Comparison of ENCODE assay signal across 29 mouse cellular contexts in genomic region chr3:124770326-124770725, GRCm38 (mm10).
DNase-seq lines count a peak whose midpoint lies in the region; ATAC-seq and TF ChIP-seq lines count a peak whose summit lies in the region.
"Had no signal": no experiment of that assay in that cellular context is flagged by ENCODE, and none has a peak within 500 bp of the region (broad histone marks: within the 10 kb centered on the region; RNA-seq: fewer than 3 reads in every experiment).

No protein-coding gene starts in this region.

- no peak overlapping the region for H3K9ac ChIP-seq in midbrain, postnatal 0 days (replicated peaks; ENCODE audit: low read length, poor library complexity, severe bottlenecking)
- H3K9ac ChIP-seq in midbrain, embryonic 13.5 days (replicated peaks), result no peak overlapping the region
- no peak overlapping the region for H3K9ac ChIP-seq in stomach, postnatal 0 days (ENCODE audit: low read length)
- H3K9ac ChIP-seq: forebrain, postnatal 0 days; heart, embryonic 15.5 days; liver, embryonic 13.5 days; stomach, embryonic 15.5 days had no signal

- TF ChIP-seq POLR2A in myocyte (IDR thresholded peaks at IDR 0.05; ENCODE audit: insufficient read length, low read depth), result no peak

- no peaks in the 10 kb centered on the region for H3K4me1 ChIP-seq in midbrain, postnatal 0 days (ENCODE audit: insufficient read depth, low read length)
- no peaks in the 10 kb centered on the region for H3K4me1 ChIP-seq in midbrain, embryonic 13.5 days (replicated peaks)
- no peaks in the 10 kb centered on the region for H3K4me1 ChIP-seq in stomach, postnatal 0 days (replicated peaks; ENCODE audit: control insufficient read depth, insufficient read depth)
- H3K4me1 ChIP-seq: heart, embryonic 10.5 days; heart, embryonic 15.5 days; liver, embryonic 13.5 days; midbrain, embryonic 10.5 days; stomach, embryonic 15.5 days had no signal

- H3K36me3 ChIP-seq in midbrain, postnatal 0 days (ENCODE audit: insufficient read depth, low read length), result no peaks in the 10 kb centered on the region
- H3K36me3 ChIP-seq in midbrain, embryonic 13.5 days, result no peaks in the 10 kb centered on the region
- H3K36me3 ChIP-seq in myocyte (ENCODE audit: control insufficient read depth, insufficient read depth), result no peaks in the 10 kb centered on the region
- H3K36me3 ChIP-seq in stomach, postnatal 0 days (ENCODE audit: control insufficient read depth, insufficient read depth, low read length), result no peaks in the 10 kb centered on the region
- H3K36me3 ChIP-seq: heart, embryonic 10.5 days; heart, embryonic 15.5 days; liver, embryonic 13.5 days; midbrain, embryonic 10.5 days; stomach, embryonic 15.5 days had no signal

- DNase-seq in adrenal gland, postnatal 14 days, result peak; percentile 10
- no peak for DNase-seq in adrenal gland, adult 18-20 months (ENCODE audit: low spot score in 2 of 2)
- peak; percentile 30 for DNase-seq in midbrain, postnatal 0 days (ENCODE audit: low spot score)
- DNase-seq in stomach, postnatal 0 days (ENCODE audit: low spot score), result no peak
- no peak for DNase-seq in layer of hippocampus, adult 2 months (ENCODE audit: low spot score in 2 of 2)
- DNase-seq: B cell, adult 2 months; cerebellum, adult 11-12 months; forebrain, postnatal 0 days; gastrocnemius, postnatal 14 days; heart, adult 11 months; kidney, adult 8-10 months; kidney, postnatal 4 days; layer of hippocampus, postnatal 36 days; left cerebral cortex, postnatal 4 days; liver, embryonic 13.5 days; lung, adult 2 months; right cerebral cortex, postnatal 25 days; thymus, postnatal 36 days had no signal

- WGBS in midbrain, postnatal 0 days, result 85% methylated on average over 1 of the region's 1 CpGs
- WGBS in midbrain, embryonic 13.5 days, result 80% methylated on average over 1 of the region's 1 CpGs
- 36% methylated on average over 1 of the region's 1 CpGs for WGBS in stomach, postnatal 0 days

- no peak overlapping the region for H3K4me2 ChIP-seq in midbrain, postnatal 0 days (ENCODE audit: low read depth, low read length, poor library complexity, severe bottlenecking)
- H3K4me2 ChIP-seq in midbrain, embryonic 13.5 days (replicated peaks), result no peak overlapping the region
- no peak overlapping the region for H3K4me2 ChIP-seq in myocyte (ENCODE audit: low read depth)
- no peak overlapping the region for H3K4me2 ChIP-seq in stomach, postnatal 0 days (replicated peaks; ENCODE audit: low read depth)
- H3K4me2 ChIP-seq: heart, embryonic 15.5 days; liver, embryonic 13.5 days; stomach, embryonic 15.5 days had no signal

- H3ac ChIP-seq in myocyte (ENCODE audit: control insufficient read depth, insufficient read length), result no peak overlapping the region

- H3K4me3 ChIP-seq in midbrain, postnatal 0 days (ENCODE audit: low read depth, low read length), result no peak overlapping the region
- no peak overlapping the region for H3K4me3 ChIP-seq in midbrain, embryonic 13.5 days (replicated peaks)
- no peak overlapping the region for H3K4me3 ChIP-seq in myocyte
- H3K4me3 ChIP-seq in stomach, postnatal 0 days (ENCODE audit: low read depth, low read length), result no peak overlapping the region
- no peak overlapping the region for H3K4me3 ChIP-seq in layer of hippocampus, adult 2 months
- H3K4me3 ChIP-seq: erythroblast, embryonic 14.5 days; heart, embryonic 10.5 days; heart, embryonic 15.5 days; liver, embryonic 13.5 days; midbrain, embryonic 10.5 days; stomach, embryonic 15.5 days had no signal

- no peaks in the 10 kb centered on the region for H3K27me3 ChIP-seq in midbrain, postnatal 0 days (ENCODE audit: insufficient read depth, low read length)
- no peaks in the 10 kb centered on the region for H3K27me3 ChIP-seq in midbrain, embryonic 13.5 days
- H3K27me3 ChIP-seq in myocyte (ENCODE audit: control insufficient read depth, insufficient read depth, insufficient read length), result no peaks in the 10 kb centered on the region
- no peaks in the 10 kb centered on the region for H3K27me3 ChIP-seq in stomach, postnatal 0 days (ENCODE audit: control insufficient read depth, insufficient read depth, low read length)
- H3K27me3 ChIP-seq: CH12.LX; heart, embryonic 15.5 days; liver, embryonic 13.5 days; stomach, embryonic 15.5 days had no signal

- ATAC-seq in midbrain, postnatal 0 days (ENCODE audit: low FRiP score), result no peak
- ATAC-seq in midbrain, embryonic 13.5 days, result no peak
- ATAC-seq in stomach, postnatal 0 days (ENCODE audit: low FRiP score, low TSS enrichment), result no peak
- ATAC-seq: forebrain, postnatal 0 days; intestine, embryonic 16.5 days; midbrain, embryonic 16.5 days had no signal

- no peak for TF ChIP-seq EP300 in stomach, postnatal 0 days (optimal IDR thresholded peaks at IDR 0.05)

- no peak overlapping the region for H3K27ac ChIP-seq in midbrain, postnatal 0 days (ENCODE audit: low read depth, low read length)
- H3K27ac ChIP-seq in midbrain, embryonic 13.5 days, result no peak overlapping the region
- no peak overlapping the region for H3K27ac ChIP-seq in stomach, postnatal 0 days (replicated peaks)
- no peak overlapping the region for H3K27ac ChIP-seq in layer of hippocampus, adult 2 months
- H3K27ac ChIP-seq: heart, embryonic 10.5 days; heart, embryonic 15.5 days; kidney, postnatal 0 days; liver, embryonic 13.5 days; midbrain, embryonic 10.5 days; stomach, embryonic 15.5 days had no signal

- no peaks in the 10 kb centered on the region for H3K79me2 ChIP-seq in myocyte (ENCODE audit: control insufficient read depth, insufficient read depth)

- no peak for TF ChIP-seq CTCF in midbrain, postnatal 0 days (IDR thresholded peaks at IDR 0.05)
- TF ChIP-seq CTCF in stomach, postnatal 0 days (IDR thresholded peaks at IDR 0.05; ENCODE audit: low read depth), result no peak
- TF ChIP-seq CTCF in layer of hippocampus, adult 2 months (conservative IDR thresholded peaks at IDR 0.05), result no peak

- H3K9me3 ChIP-seq in midbrain, postnatal 0 days (ENCODE audit: low read length), result no peaks in the 10 kb centered on the region
- H3K9me3 ChIP-seq in midbrain, embryonic 13.5 days, result no peaks in the 10 kb centered on the region
- H3K9me3 ChIP-seq in stomach, postnatal 0 days (ENCODE audit: control insufficient read depth, low read length), result no peaks in the 10 kb centered on the region
- H3K9me3 ChIP-seq: heart, embryonic 10.5 days; heart, embryonic 15.5 days; liver, embryonic 13.5 days; midbrain, embryonic 10.5 days; stomach, embryonic 15.5 days had no signal

TF ChIP-seq in myocyte, 11 proteins besides CTCF, POLR2A, EP300 and RAD21:
- TF ChIP-seq MYOD1 (IDR thresholded peaks at IDR 0.05; ENCODE audit: control insufficient read depth in 1 of 3, insufficient read length in 2 of 3, low read depth in 2 of 3) (no peak), CEBPB (IDR thresholded peaks at IDR 0.05; ENCODE audit: insufficient read depth, poor library complexity, severe bottlenecking) (peak; percentile 90), TCF12 (IDR thresholded peaks at IDR 0.05; ENCODE audit: insufficient read depth, poor library complexity, severe bottlenecking) (no peak), E2F4 (IDR thresholded peaks at IDR 0.05; ENCODE audit: insufficient read depth) (no peak)

Comparison
In these comparisons a context has a peak if more than half of its experiments do, and no peak if none do; other contexts are left out.
1. DNase-seq: peak in adrenal gland, postnatal 14 days (single experiment) and midbrain, postnatal 0 days (single experiment); none in adrenal gland, adult 18-20 months (0 of 2), stomach, postnatal 0 days (single experiment) and layer of hippocampus, adult 2 months (0 of 2).